Mouse (Mus musculus) CH12.LX (cell line): ENCODE measurements around the gene S100z. TPM values are rescaled to one million over a fixed set of nuclear protein-coding genes. Genes with fewer than 3 reads are reported as not detected.

Source experiments
- DNase-seq: peaks from one replicate; pipeline ENCODE4 v3.0.0-alpha.2; 2013; ENCODE audit errors: extremely low read depth
- H3K27ac ChIP-seq: 2 replicates; pipeline ENCODE4 v1.5.1; 2012; ENCODE audit warnings: low read depth, mild to moderate bottlenecking, control low read depth, moderate library complexity; ENCODE audit not compliant: insufficient read depth
- H3K27me3 ChIP-seq: replicated peaks from 2 replicates; pipeline ENCODE3; 2012; ENCODE audit warnings: inconsistent platforms
- H3K36me3 ChIP-seq, 2 experiments: replicated peaks in 1 of 2; 2 replicates each; pipeline versions ENCODE3 to v1.6.1; 2012; ENCODE audit warnings: inconsistent platforms in 1 of 2, low read length in 1 of 2, mild to moderate bottlenecking in 1 of 2, mixed read lengths in 1 of 2, moderate library complexity in 1 of 2; ENCODE audit not compliant: control insufficient read depth in 1 of 2, insufficient read depth in 1 of 2
- H3K4me1 ChIP-seq, 2 experiments: 2 replicates each; pipeline ENCODE4 v1.6.1; 2012; ENCODE audit warnings: inconsistent platforms in 1 of 2, moderate library complexity in 1 of 2; ENCODE audit not compliant: insufficient read depth in 2 of 2, control insufficient read depth in 1 of 2
- H3K4me2 ChIP-seq: 2 replicates; pipeline ENCODE4 v1.6.1; 2012; ENCODE audit warnings: low read depth, mild to moderate bottlenecking, control low read depth; ENCODE audit not compliant: poor library complexity, insufficient read depth, severe bottlenecking
- H3K4me3 ChIP-seq, 3 experiments: fragments of 150-350 bp in 1 of 3; sonication (generic) in 1 of 3; replicated peaks in 1 of 3; 2 replicates each; pipeline versions ENCODE3 to v1.5.1; 2011 to 2012; ENCODE audit warnings: low read depth in 2 of 3, low read length in 2 of 3, mild to moderate bottlenecking in 2 of 3, moderate library complexity in 2 of 3, control low read depth in 1 of 3, improper control_type of control experiment in 1 of 3, inconsistent platforms in 1 of 3, mixed read lengths in 1 of 3; ENCODE audit not compliant: poor library complexity in 1 of 3
- H3K79me2 ChIP-seq: replicated peaks from 2 replicates; pipeline ENCODE4 v1.6.1; 2012; ENCODE audit warnings: mild to moderate bottlenecking, moderate library complexity; ENCODE audit not compliant: control insufficient read depth, poor library complexity, insufficient read depth, severe bottlenecking; ENCODE audit errors: extremely low read depth
- H3K9ac ChIP-seq: 2 replicates; pipeline ENCODE4 v1.6.1; 2012; ENCODE audit warnings: low read depth, mild to moderate bottlenecking, control low read depth, moderate library complexity; ENCODE audit not compliant: insufficient read depth
- H3K9me3 ChIP-seq: replicated peaks from 2 replicates; pipeline ENCODE3; 2012; ENCODE audit warnings: low read length, inconsistent platforms, mixed read lengths
- CHD1 ChIP-seq: IDR thresholded peaks from 2 replicates; pipeline ENCODE4 v1.6.1; 2012; ENCODE audit warnings: low read depth, low read length, improper control_type of control experiment, inconsistent platforms
- E2F4 ChIP-seq: IDR thresholded peaks from 2 replicates; pipeline ENCODE4 v1.6.1; 2011; ENCODE audit warnings: low read depth, low read length, improper control_type of control experiment; ENCODE audit not compliant: insufficient replicate concordance
- EP300 ChIP-seq: IDR thresholded peaks from 2 replicates; pipeline ENCODE4 v1.6.1; 2011; ENCODE audit warnings: low read length, improper control_type of control experiment
- ETS1 ChIP-seq: conservative IDR thresholded peaks from 2 replicates; pipeline ENCODE4 v1.6.1; 2012; ENCODE audit warnings: low read depth, mild to moderate bottlenecking, inconsistent platforms, low read length, improper control_type of control experiment, moderate library complexity
- GABPA ChIP-seq: IDR thresholded peaks from 2 replicates; pipeline ENCODE4 v1.6.1; 2012; ENCODE audit warnings: low read depth, low read length, improper control_type of control experiment, inconsistent platforms; ENCODE audit not compliant: insufficient replicate concordance
- HCFC1 ChIP-seq: IDR thresholded peaks from 2 replicates; pipeline ENCODE4 v1.6.1; 2012; ENCODE audit warnings: low read depth, mild to moderate bottlenecking, inconsistent platforms, low read length, improper control_type of control experiment
- JUND ChIP-seq: conservative IDR thresholded peaks from 2 replicates; pipeline ENCODE4 v1.6.1; 2011; ENCODE audit warnings: low read depth, low read length, improper control_type of control experiment
- KAT2A ChIP-seq: IDR thresholded peaks from 2 replicates; pipeline ENCODE4 v1.6.1; 2012; ENCODE audit warnings: low read length, improper control_type of control experiment, inconsistent platforms; ENCODE audit not compliant: insufficient replicate concordance
- MAX ChIP-seq: IDR thresholded peaks from 2 replicates; pipeline ENCODE4 v1.6.1; 2011; ENCODE audit warnings: low read length, improper control_type of control experiment
- MAZ ChIP-seq: IDR thresholded peaks from 2 replicates; pipeline ENCODE4 v1.6.1; 2012; ENCODE audit warnings: low read depth, mild to moderate bottlenecking, inconsistent platforms, low read length, improper control_type of control experiment, moderate library complexity
- MEF2A ChIP-seq: IDR thresholded peaks from 2 replicates; pipeline ENCODE4 v1.6.1; 2014; ENCODE audit warnings: low read depth, mild to moderate bottlenecking, inconsistent platforms, low read length, improper control_type of control experiment, borderline replicate concordance
- MXI1 ChIP-seq: IDR thresholded peaks from 2 replicates; pipeline ENCODE4 v1.6.1; 2011; ENCODE audit warnings: mild to moderate bottlenecking, low read depth, low read length, improper control_type of control experiment
- NELFE ChIP-seq: IDR thresholded peaks from 2 replicates; pipeline ENCODE4 v1.6.1; 2011; ENCODE audit warnings: low read depth, low read length, improper control_type of control experiment
- NRF1 ChIP-seq: IDR thresholded peaks from 2 replicates; pipeline ENCODE4 v1.6.1; 2014; ENCODE audit warnings: low read depth, mild to moderate bottlenecking, inconsistent platforms, low read length, improper control_type of control experiment, moderate library complexity
- PAX5 ChIP-seq: IDR thresholded peaks from 2 replicates; pipeline ENCODE4 v1.6.1; 2012; ENCODE audit warnings: low read length, inconsistent platforms, mixed read lengths
- POLR2A ChIP-seq: IDR thresholded peaks from 2 replicates; pipeline ENCODE4 v1.6.1; 2011; ENCODE audit warnings: low read depth, mild to moderate bottlenecking, improper control_type of control experiment, low read length
- POLR2AphosphoS2 ChIP-seq: IDR thresholded peaks from 2 replicates; pipeline ENCODE4 v1.6.1; 2011; ENCODE audit warnings: low read depth, low read length, improper control_type of control experiment
- SIN3A ChIP-seq: IDR thresholded peaks from 2 replicates; pipeline ENCODE4 v1.6.1; 2012; ENCODE audit warnings: low read length, improper control_type of control experiment, inconsistent platforms
- SMC3 ChIP-seq: IDR thresholded peaks from 2 replicates; pipeline ENCODE4 v1.6.1; 2011; ENCODE audit warnings: low read depth, low read length, improper control_type of control experiment
- TBP ChIP-seq: conservative IDR thresholded peaks from 2 replicates; pipeline ENCODE4 v1.6.1; 2011; ENCODE audit warnings: low read depth, low read length, improper control_type of control experiment
- TCF12 ChIP-seq: IDR thresholded peaks from 2 replicates; pipeline ENCODE4 v1.6.1; 2014; ENCODE audit warnings: low read depth, mild to moderate bottlenecking, inconsistent platforms, low read length, improper control_type of control experiment
- USF1 ChIP-seq: IDR thresholded peaks from 2 replicates; pipeline ENCODE4 v1.6.1; 2014; ENCODE audit warnings: low read depth, mild to moderate bottlenecking, inconsistent platforms, low read length, improper control_type of control experiment
- USF2 ChIP-seq: conservative IDR thresholded peaks from 2 replicates; pipeline ENCODE4 v1.6.1; 2011; ENCODE audit warnings: low read depth, low read length, improper control_type of control experiment
- ZC3H11A ChIP-seq: IDR thresholded peaks from 2 replicates; pipeline ENCODE4 v1.6.1; 2012; ENCODE audit warnings: low read depth, mild to moderate bottlenecking, inconsistent platforms, low read length, improper control_type of control experiment
- ZNF384 ChIP-seq: IDR thresholded peaks from 2 replicates; pipeline ENCODE4 v1.6.1; 2012; ENCODE audit warnings: low read depth, low read length, improper control_type of control experiment, inconsistent platforms
- dilution Hi-C: fragments of 300-500 bp; cut with MboI; formaldehyde crosslinking; loops from 2 replicates; pipeline ENCODE4 v1.14.3; 2020; ENCODE audit warnings: low sequenced_read_pairs; ENCODE audit not compliant: extremely low pct_unique_long_range_greater_than_20kb, extremely low pct_ligation_motif_present
- in situ Hi-C: fragments of 300-500 bp; cut with MboI; formaldehyde crosslinking; loops from 3 replicates; pipeline ENCODE4 v1.14.3; 2019; ENCODE audit warnings: low sequenced_read_pairs, low pct_ligation_motif_present, low pct_unique_long_range_greater_than_20kb, mixed read lengths
- polyA plus RNA-seq: library from polyadenylated mRNA; unstranded; fragments of >175 nt; gene quantifications from 2 replicates; pipeline ENCODE4 v1.2.1, GENCODE M21; 2012; ENCODE audit warnings: low read depth; ENCODE audit not compliant: insufficient read length
- total RNA-seq, 2 experiments: library from RNA; depleted of rRNA; stranded (reverse); fragments of 300-350 nt in 1 of 2; fragments of >200 nt in 1 of 2; gene quantifications; 2 replicates each; pipeline ENCODE4 v1.2.3; 2012 to 2014

Gene S100z
- total and polyA plus RNA-seq, 3 experiments, result not detected

DNA sequence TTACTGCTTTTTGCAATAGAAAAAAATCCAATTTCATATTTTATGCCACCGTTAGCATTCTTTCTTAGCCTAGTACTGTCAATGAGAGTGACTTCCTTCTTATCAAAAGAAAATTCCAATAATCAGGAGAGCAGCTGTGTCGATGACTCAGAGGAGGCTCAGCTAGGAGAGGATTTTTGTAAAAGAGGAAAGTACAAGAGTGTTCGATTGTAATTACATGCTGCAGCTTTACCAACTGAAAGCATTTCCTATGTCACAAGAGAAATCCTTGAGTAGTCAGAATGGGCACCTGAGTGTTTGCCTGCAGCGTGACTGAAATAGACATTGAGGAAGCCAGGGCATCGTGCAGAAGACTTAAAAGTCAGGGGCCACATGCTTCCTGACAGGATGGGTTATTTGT is 39.0 kb downstream of the S100z start:
- Histone ChIP-seq H3K27ac (no peak overlapping the region), H3K4me1 (peaks cover 0 to 2% of the 10 kb centered on the region in 2 experiments; a peak in 1 of 4 replicates), H3K36me3 (no peaks in the 10 kb centered on the region), H3K9me3 (no peaks in the 10 kb centered on the region), H3K4me2 (no peak overlapping the region), H3K79me2 (no peaks in the 10 kb centered on the region), H3K9ac (no peak overlapping the region), H3K27me3 (no peaks in the 10 kb centered on the region), H3K4me3 (no peak overlapping the region)
- in situ Hi-C loops, result no loop called here
- no peak for TF ChIP-seq NELFE
- TF ChIP-seq MAZ, result no peak
- no peak for TF ChIP-seq SMC3
- no peak for TF ChIP-seq TBP
- TF ChIP-seq PAX5, result no peak
- no peak for TF ChIP-seq EP300
- TF ChIP-seq JUND, result no peak
- no peak for TF ChIP-seq HCFC1
- TF ChIP-seq SIN3A, result no peak
- no peak for TF ChIP-seq POLR2AphosphoS2
- no peak for TF ChIP-seq GABPA
- no peak for TF ChIP-seq KAT2A
- TF ChIP-seq NRF1, result no peak
- no peak for TF ChIP-seq POLR2A
- TF ChIP-seq MXI1, result no peak
- no peak for TF ChIP-seq CHD1
- TF ChIP-seq ZNF384, result no peak
- TF ChIP-seq E2F4, result no peak
- TF ChIP-seq TCF12, result no peak
- dilution Hi-C loops, result no loop called here
- DNase-seq, result no peak

DNA sequence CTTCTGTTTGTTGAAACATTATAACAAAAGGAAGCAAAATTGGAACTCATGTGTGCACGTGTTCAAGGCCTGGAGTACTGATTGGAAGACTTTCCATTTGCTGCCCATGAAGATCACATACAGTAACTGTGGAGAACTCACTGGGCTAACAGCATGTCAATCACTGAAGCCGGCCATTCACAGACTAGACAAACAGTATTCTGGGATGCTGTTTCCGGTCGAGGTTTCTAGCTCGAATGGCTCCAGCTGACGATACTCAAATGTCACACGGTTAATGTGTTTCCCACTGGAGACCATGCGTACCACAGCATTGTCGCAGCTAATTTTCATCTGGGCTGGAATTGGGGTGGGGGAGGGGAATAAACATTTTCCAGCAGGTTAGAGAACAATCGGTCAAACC is 46.8 kb downstream of the S100z start:
- Histone ChIP-seq H3K9ac (no peak overlapping the region), H3K9me3 (no peaks in the 10 kb centered on the region), H3K36me3 (no peaks in the 10 kb centered on the region), H3K27me3 (no peaks in the 10 kb centered on the region), H3K4me1 (peaks cover 13 to 18% of the 10 kb centered on the region in 2 experiments), H3K27ac (no peak overlapping the region), H3K79me2 (no peaks in the 10 kb centered on the region), H3K4me3 (no peak overlapping the region), H3K4me2 (no peak overlapping the region)
- dilution Hi-C loops, result no loop called here
- TF ChIP-seq GABPA (no peak), MEF2A (no peak), USF2 (no peak), EP300 (no peak), POLR2AphosphoS2 (no peak), NELFE (no peak), TBP (no peak), MAZ (no peak), KAT2A (no peak), E2F4 (no peak), JUND (no peak), ZC3H11A (no peak), MAX (no peak), USF1 (no peak), ETS1 (no peak)
- in situ Hi-C loops, result no loop called here
- no peak for DNase-seq
